Mouse (Mus musculus): ENCODE data around the gene Vrk3.

Vrk3 gene

GRCm38 (mm10) chr7:44760366-44760765 is 12.2 kb downstream of the Vrk3 start:
- DNase-seq (ENCODE audit: low read depth), result no peak

- DNase-seq (ENCODE audit: low read depth), result no peak
These were observed 19.9 kb downstream of the Vrk3 start for GRCm38 (mm10) chr7:44768129-44768528.

- peak; percentile 58 for DNase-seq (ENCODE audit: low read depth)
These were observed 21.9 kb downstream of the Vrk3 start for GRCm38 (mm10) chr7:44770046-44770578.

- DNase-seq (ENCODE audit: low read depth), result no peak
These were observed 24.5 kb downstream of the Vrk3 start for GRCm38 (mm10) chr7:44772591-44773204.

- DNase-seq (ENCODE audit: low read depth), result no peak
These were observed 28.8 kb downstream of the Vrk3 start for GRCm38 (mm10) chr7:44776849-44777498.

GRCm38 (mm10) chr7:44780101-44780500 is 31.9 kb downstream of the Vrk3 start:
- DNase-seq (ENCODE audit: low read depth), result no peak

- no peak for DNase-seq (ENCODE audit: low read depth)
These were observed 41.3 kb downstream of the Vrk3 start for GRCm38 (mm10) chr7:44789531-44789930.

- no peak for DNase-seq (ENCODE audit: low read depth)
These were observed 41.9 kb downstream of the Vrk3 start for GRCm38 (mm10) chr7:44790066-44790465.

- DNase-seq (ENCODE audit: low read depth), result no peak
These were observed 44.6 kb downstream of the Vrk3 start for GRCm38 (mm10) chr7:44792781-44793180.

GRCm38 (mm10) chr7:44808927-44809326 is 60.7 kb downstream of the Vrk3 start:
- DNase-seq (ENCODE audit: low read depth), result no peak

GRCm38 (mm10) chr7:44809466-44809865 is 61.3 kb downstream of the Vrk3 start:
- no peak for DNase-seq (ENCODE audit: low read depth)

- DNase-seq (ENCODE audit: low read depth), result no peak
These were observed 62.2 kb downstream of the Vrk3 start for GRCm38 (mm10) chr7:44810365-44810764.

- no peak for DNase-seq (ENCODE audit: low read depth)
These were observed 62.8 kb downstream of the Vrk3 start for GRCm38 (mm10) chr7:44810819-44811557.

GRCm38 (mm10) chr7:44812651-44813325 is 64.6 kb downstream of the Vrk3 start:
- no peak for DNase-seq (ENCODE audit: low read depth)

GRCm38 (mm10) chr7:44813985-44814384 is 65.8 kb downstream of the Vrk3 start:
- no peak for DNase-seq (ENCODE audit: low read depth)

- no peak for DNase-seq (ENCODE audit: low read depth)
These were observed 66.2 kb downstream of the Vrk3 start for GRCm38 (mm10) chr7:44814423-44814822.

- DNase-seq (ENCODE audit: low read depth), result no peak
These were observed 66.8 kb downstream of the Vrk3 start for GRCm38 (mm10) chr7:44814952-44815553.

GRCm38 (mm10) chr7:44815721-44816469 is 67.7 kb downstream of the Vrk3 start, which contains the start of the genes Nup62 and Il4i1:
Gene Nup62, plus strand, starts transcription at chr7:44816088.
Gene Il4i1, plus strand, starts transcription at chr7:44816387.
- peak; percentile 98 for DNase-seq (ENCODE audit: low read depth)

GRCm38 (mm10) chr7:44816470-44817021 is 68.3 kb downstream of the Vrk3 start, which contains the start of gene Atf5:
Gene Atf5, minus strand, starts transcription at chr7:44816658.
- DNase-seq (ENCODE audit: low read depth), result no peak

GRCm38 (mm10) chr7:44817441-44817840 is 69.2 kb downstream of the Vrk3 start:
- no peak for DNase-seq (ENCODE audit: low read depth)

GRCm38 (mm10) chr7:44818164-44818563 is 70.0 kb downstream of the Vrk3 start:
- no peak for DNase-seq (ENCODE audit: low read depth)
